Mouse (Mus musculus) cerebellum, adult (tissue): ENCODE measurements at regions not wholly inside any gene's neighbourhood (a gene's known extent, or its start where the extent isn't known, plus 50 kb on each side); places are given as distances from the start of the nearest gene placed in this dataset.

ENCODE experiments used
- ATAC-seq: cut with Nextera tagmentation; 2 replicates; pipeline ENCODE4 v1.9.2; 2017; ENCODE audit warnings: mild to moderate bottlenecking, moderate library complexity, mixed read lengths; ENCODE audit not compliant: insufficient number of reproducible peaks, low FRiP score, low TSS enrichment

DNA sequence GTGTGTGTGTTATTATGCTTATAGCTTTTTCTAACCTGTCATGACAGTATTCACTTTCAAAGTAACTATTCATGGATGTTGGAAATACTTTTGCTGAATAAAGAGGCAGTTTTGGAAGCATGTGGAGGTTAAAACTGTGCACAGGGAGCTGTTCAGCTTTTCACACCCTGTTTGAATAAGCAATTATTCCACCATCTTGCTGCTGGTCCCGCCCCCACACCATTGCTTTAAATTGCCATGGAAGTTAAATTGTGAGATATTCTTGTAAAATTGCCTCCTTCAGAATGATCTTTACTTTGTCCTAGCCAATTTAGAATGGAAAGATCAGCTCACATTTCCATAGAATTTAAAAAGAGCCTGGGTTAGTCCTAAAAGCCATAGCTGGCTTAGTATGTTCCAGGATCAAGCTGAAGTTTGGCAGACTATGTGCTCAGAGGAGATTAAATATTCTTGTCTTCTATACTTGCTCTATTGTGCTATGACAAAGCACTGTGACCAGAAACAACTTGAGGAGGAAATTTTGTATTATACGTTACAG, 328.4 kb upstream of the Agtr1b start:
- ATAC-seq, result no peak

DNA sequence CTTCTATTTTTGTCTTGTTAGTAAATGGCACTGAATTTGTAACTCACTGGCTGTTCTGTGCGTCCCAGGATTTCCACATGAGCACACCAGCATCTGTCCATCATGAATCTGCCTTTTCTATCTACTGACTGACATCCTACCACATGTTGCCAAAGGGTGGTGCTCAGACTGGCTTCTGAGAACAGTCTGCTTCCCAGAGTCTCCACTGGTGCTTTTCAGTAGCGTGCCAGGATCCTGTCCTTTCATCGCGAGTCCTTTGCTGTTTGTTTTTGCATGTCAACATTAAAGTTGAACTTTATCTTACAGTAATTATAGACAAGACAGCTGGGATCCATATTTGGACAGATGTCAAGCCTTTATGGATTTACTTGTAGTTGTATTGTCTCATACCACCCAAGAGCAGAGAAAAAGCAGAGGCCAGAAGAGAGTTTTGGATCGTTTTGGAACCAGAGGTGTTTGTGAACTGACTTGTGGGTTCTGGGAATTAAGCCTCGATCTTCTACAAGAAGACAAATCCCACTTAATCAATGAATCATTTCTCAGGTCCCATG, 314.0 kb upstream of the Agtr1b start:
- ATAC-seq, result no peak

DNA sequence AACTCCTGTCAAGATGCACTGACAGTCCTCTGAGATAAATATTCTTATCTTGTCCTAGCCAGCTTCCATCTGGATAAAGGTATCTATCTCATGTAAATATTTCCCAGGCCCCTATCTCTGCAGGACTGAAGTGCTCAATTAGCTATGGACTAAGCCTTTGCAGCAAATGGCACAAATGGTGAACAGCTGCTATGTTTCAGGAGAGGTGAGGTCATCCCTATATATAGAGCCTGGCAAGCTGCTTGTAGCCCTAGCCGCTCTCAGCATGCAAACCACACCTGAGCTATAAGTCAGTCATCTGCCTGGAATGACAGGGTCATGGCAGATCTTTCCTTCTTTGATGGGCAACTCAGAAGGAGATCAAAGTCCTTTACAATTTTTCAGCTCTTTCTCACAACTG, 294.9 kb upstream of the Agtr1b start:
- ATAC-seq, result peak; percentile 96

DNA sequence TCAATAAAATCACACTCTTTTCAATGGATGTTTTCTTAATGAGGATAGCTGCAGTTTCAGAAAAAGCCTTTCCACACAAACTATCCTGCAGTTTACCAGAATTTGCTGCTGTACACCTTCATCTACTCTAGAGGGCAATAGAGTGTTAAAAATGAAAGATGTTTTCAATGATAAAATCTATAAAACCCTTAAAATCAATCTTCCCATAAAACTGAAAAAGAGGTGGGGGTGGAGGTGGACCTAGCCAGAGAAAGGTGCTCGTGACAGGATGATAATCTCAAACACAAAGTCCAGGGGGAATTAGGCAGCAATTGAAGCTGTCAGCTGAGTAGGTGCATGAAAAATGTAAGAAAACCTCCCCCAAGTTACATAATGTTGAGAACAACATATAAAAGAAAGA, 288.4 kb upstream of the Agtr1b start:
- no peak for ATAC-seq
